Mouse (Mus musculus) stomach, embryonic 15.5 days (tissue): Measurements from ENCODE around the gene Lancl1. TPM values are rescaled to one million over a fixed set of nuclear protein-coding genes. Genes with fewer than 3 reads are reported as not detected.

Source experiments
- ATAC-seq: fragments of 200-750 bp; cut with Nextera tagmentation; 2 replicates; pipeline ENCODE4 v1.8.0; 2017; ENCODE audit warnings: low read depth, moderate number of reproducible peaks, moderate TSS enrichment; ENCODE audit not compliant: insufficient read depth, low FRiP score
- H3K27ac ChIP-seq: fragments of 300-500 bp; sonication (generic); 2 replicates; pipeline ENCODE4 v1.5.1; 2015; ENCODE audit warnings: mild to moderate bottlenecking, inconsistent platforms
- H3K27me3 ChIP-seq: fragments of 300-500 bp; sonication (generic); replicated peaks from 2 replicates; pipeline ENCODE4 v1.6.1; 2015; ENCODE audit warnings: inconsistent platforms
- H3K36me3 ChIP-seq: fragments of 300-500 bp; sonication (generic); 2 replicates; pipeline ENCODE4 v1.6.1; 2015; ENCODE audit warnings: inconsistent platforms
- H3K4me1 ChIP-seq: fragments of 300-500 bp; sonication (generic); 2 replicates; pipeline ENCODE4 v1.6.1; 2015; ENCODE audit warnings: inconsistent platforms
- H3K4me2 ChIP-seq: fragments of 300-500 bp; sonication (generic); 2 replicates; pipeline ENCODE4 v1.6.1; 2015; ENCODE audit warnings: mild to moderate bottlenecking, inconsistent platforms
- H3K4me3 ChIP-seq: fragments of 300-500 bp; sonication (generic); replicated peaks from 2 replicates; pipeline ENCODE4 v1.5.1; 2015; ENCODE audit warnings: inconsistent platforms
- H3K9ac ChIP-seq: fragments of 300-500 bp; sonication (generic); 2 replicates; pipeline ENCODE4 v1.6.1; 2015; ENCODE audit warnings: inconsistent platforms
- H3K9me3 ChIP-seq: fragments of 300-500 bp; sonication (generic); 2 replicates; pipeline ENCODE4 v1.6.1; 2016; ENCODE audit warnings: inconsistent platforms
- WGBS: fragments of 180-500 bp; shearing (Covaris S2); methylation state at CpG from one replicate; pipeline ENCODE4 v1.1.7; 2015; 5-methylcytosine and 5-hydroxymethylcytosine counted together
- polyA plus RNA-seq: library from polyadenylated mRNA; unstranded; fragments of >200 nt; fragmentation: Nextera tagmentation; extraction: Ambion mirVana; gene quantifications from 2 replicates; pipeline ENCODE4 v1.2.1, GENCODE M21; 2015

Lancl1 gene
- polyA plus RNA-seq, 1 experiment from 2014 or later, result 88.5 TPM

DNA sequence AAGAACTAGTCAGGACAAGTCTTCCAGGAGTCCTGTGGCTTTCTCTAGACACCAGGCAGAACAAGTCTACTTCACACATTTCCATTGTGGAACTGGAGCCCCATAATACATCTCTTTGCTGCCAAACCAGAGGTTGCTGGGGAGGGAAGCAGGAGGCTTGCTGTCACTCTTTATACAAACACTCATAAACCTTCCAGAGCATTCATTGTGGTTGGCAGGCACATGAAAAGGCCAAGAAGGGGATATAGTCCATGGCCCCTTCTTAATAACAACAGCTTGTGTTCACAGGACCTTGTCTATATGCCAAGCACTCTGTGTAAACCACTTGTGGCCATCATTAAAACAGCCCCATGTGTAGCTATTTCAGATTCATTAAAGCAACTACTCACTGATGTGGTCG, 6.4 kb upstream of the Lancl1 start:
- Histone ChIP-seq H3K36me3 (no peaks in the 10 kb centered on the region), H3K9ac (no peak overlapping the region), H3K27ac (peak overlapping the region; percentile 35; the same call in 1 of the 2 replicates), H3K4me1 (no peaks in the 10 kb centered on the region), H3K27me3 (no peaks in the 10 kb centered on the region), H3K9me3 (no peaks in the 10 kb centered on the region), H3K4me3 (no peak overlapping the region), H3K4me2 (no peak overlapping the region)
- WGBS, result 37% methylated on average over 1 of the region's 1 CpGs
- ATAC-seq, result no peak

- Histone ChIP-seq H3K4me1 (peaks cover 6% of the 10 kb centered on the region), H3K27me3 (no peaks in the 10 kb centered on the region), H3K4me3 (no peak overlapping the region), H3K36me3 (no peaks in the 10 kb centered on the region), H3K4me2 (no peak overlapping the region), H3K9me3 (no peaks in the 10 kb centered on the region), H3K27ac (no peak overlapping the region), H3K9ac (no peak overlapping the region)
- 46% methylated on average over 7 of the region's 7 CpGs for WGBS
- no peak for ATAC-seq
Observed at GRCm38 (mm10) chr1:67042583-67042982, 3.9 kb upstream of the Lancl1 start.

GRCm38 (mm10) chr1:67039083-67039482, 411 bp upstream of the Lancl1 start:
- H3K27ac ChIP-seq, result no peak overlapping the region
- H3K4me2 ChIP-seq, result peak overlapping the region; percentile 55
- H3K4me1 ChIP-seq, result peaks cover 6% of the 10 kb centered on the region
- no peaks in the 10 kb centered on the region for H3K9me3 ChIP-seq
- H3K9ac ChIP-seq, result peak overlapping the region; percentile 51; the same call in 1 of the 2 replicates
- no peak for ATAC-seq
- 4% methylated on average over 5 of the region's 5 CpGs for WGBS
- H3K36me3 ChIP-seq, result no peaks in the 10 kb centered on the region
- H3K4me3 ChIP-seq, result peak overlapping the region; percentile 88
- H3K27me3 ChIP-seq, result no peaks in the 10 kb centered on the region

DNA sequence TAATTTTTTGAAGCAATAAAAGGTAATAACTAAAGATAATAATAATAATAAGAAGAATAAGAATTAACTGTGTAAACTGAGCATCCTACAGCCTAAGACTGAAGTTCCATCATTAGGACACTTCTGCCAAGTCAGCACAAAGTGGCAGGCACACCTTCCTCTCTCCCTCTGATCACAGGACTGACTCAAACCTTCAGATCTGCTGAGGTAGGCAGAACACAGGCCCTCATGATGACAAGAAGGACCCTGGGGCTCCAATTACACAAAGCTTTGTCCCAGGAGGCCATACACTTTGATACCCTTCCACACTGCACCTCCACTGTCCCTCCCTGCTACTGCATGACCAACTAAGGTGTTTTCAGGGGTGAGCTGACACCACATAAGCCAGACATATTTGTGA, 1.5 kb downstream of the Lancl1 start:
- Histone ChIP-seq H3K36me3 (peaks cover 8% of the 10 kb centered on the region; the same call in 1 of the 2 replicates), H3K9me3 (no peaks in the 10 kb centered on the region), H3K9ac (no peak overlapping the region), H3K4me3 (no peak overlapping the region), H3K4me2 (no peak overlapping the region), H3K4me1 (peaks cover 6% of the 10 kb centered on the region), H3K27me3 (no peaks in the 10 kb centered on the region), H3K27ac (no peak overlapping the region)
- ATAC-seq, result no peak

DNA sequence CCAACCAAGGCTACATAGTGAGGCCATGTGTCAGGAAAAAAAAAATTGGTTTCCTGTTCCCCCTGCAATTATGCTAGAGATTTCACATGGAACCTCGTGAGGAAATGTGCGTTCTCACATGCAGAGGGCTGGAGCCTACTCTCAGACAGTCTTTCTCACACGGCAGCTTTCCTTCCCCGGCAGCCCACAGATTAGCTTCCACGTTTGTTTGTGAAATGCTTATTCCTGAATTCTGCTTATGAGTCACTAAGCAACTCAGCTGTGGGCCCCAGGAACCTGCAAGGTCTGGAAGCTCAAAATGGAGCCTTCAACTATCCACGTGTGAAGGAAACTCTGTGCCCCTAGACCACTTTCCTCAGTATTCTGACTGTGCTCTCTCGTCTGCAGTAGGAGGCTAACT, 5.4 kb downstream of the Lancl1 start:
- WGBS, result 78% methylated on average over 7 of the region's 7 CpGs

GRCm38 (mm10) chr1:67026927-67027511, 11.7 kb downstream of the Lancl1 start:
- Histone ChIP-seq H3K4me2 (no peak overlapping the region), H3K27me3 (no peaks in the 10 kb centered on the region), H3K9ac (no peak overlapping the region), H3K9me3 (no peaks in the 10 kb centered on the region), H3K27ac (no peak overlapping the region), H3K4me1 (no peaks in the 10 kb centered on the region), H3K4me3 (no peak overlapping the region), H3K36me3 (peaks cover 11% of the 10 kb centered on the region)
- WGBS, result 70% methylated on average over 6 of the region's 6 CpGs
- no peak for ATAC-seq

More for the DNA sequence above, 5.4 kb downstream of the Lancl1 start:
- H3K27me3 ChIP-seq, result no peaks in the 10 kb centered on the region
- peaks cover 19% of the 10 kb centered on the region for H3K36me3 ChIP-seq
- H3K4me3 ChIP-seq, result no peak overlapping the region
- ATAC-seq, result no peak
- H3K4me2 ChIP-seq, result no peak overlapping the region
- no peak overlapping the region for H3K9ac ChIP-seq
- H3K9me3 ChIP-seq, result no peaks in the 10 kb centered on the region
- no peak overlapping the region for H3K27ac ChIP-seq
- peaks cover 6% of the 10 kb centered on the region for H3K4me1 ChIP-seq

DNA sequence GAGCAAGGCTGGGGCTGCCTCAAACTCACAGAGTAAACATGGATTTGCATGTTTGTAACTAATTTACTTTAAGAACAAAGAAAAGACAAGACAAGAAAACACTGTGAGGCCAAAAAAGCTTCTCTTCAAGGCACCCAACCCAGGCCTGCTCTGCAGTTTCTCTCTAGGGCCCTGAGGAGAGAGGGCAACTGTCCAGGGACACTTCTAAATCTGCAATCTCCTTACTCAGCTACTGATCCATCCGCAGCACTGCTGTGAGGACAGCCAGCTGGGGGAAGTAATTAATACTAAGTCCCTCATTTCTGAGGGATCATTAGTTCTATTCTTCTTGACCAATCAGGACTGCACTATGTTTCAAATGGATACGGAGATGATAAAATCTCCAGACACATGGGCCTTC, 12.5 kb downstream of the Lancl1 start:
- H3K9ac ChIP-seq, result no peak overlapping the region
- H3K4me3 ChIP-seq, result no peak overlapping the region
- no peaks in the 10 kb centered on the region for H3K9me3 ChIP-seq
- ATAC-seq, result no peak
- WGBS, result 64% methylated on average over 2 of the region's 2 CpGs
- H3K4me1 ChIP-seq, result no peaks in the 10 kb centered on the region
- H3K27me3 ChIP-seq, result no peaks in the 10 kb centered on the region
- no peak overlapping the region for H3K4me2 ChIP-seq
- H3K36me3 ChIP-seq, result peaks cover 12% of the 10 kb centered on the region
- H3K27ac ChIP-seq, result no peak overlapping the region

DNA sequence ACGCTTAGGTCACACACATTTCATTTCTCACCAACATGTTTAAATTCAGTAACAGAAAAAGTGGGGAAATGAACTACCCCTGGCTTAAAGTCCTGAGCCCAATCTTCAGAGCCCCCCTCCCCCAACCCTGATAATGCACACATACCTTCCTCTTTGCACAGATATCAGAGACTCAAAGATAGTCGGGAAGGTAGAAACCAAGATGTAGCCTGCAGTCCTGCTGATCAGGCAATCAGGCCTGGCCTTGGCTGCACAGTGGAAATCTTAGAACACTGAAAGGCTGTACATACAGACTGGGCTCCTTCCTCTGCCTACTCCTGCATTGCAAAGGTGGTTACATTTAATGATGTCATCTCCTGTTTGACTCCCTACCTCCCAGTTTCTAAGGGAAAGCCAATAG, 15.9 kb downstream of the Lancl1 start:
- Histone ChIP-seq H3K27me3 (no peaks in the 10 kb centered on the region), H3K4me2 (no peak overlapping the region), H3K36me3 (peaks cover 4% of the 10 kb centered on the region; the same call in 1 of the 2 replicates), H3K4me1 (no peaks in the 10 kb centered on the region), H3K9me3 (no peaks in the 10 kb centered on the region), H3K9ac (no peak overlapping the region), H3K27ac (no peak overlapping the region), H3K4me3 (no peak overlapping the region)
- ATAC-seq, result no peak
- WGBS, result 80% methylated on average over 2 of the region's 2 CpGs

- ATAC-seq, result no peak
- H3K36me3 ChIP-seq, result peaks cover 4% of the 10 kb centered on the region; the same call in 1 of the 2 replicates
- no peaks in the 10 kb centered on the region for H3K27me3 ChIP-seq
- no peak overlapping the region for H3K4me3 ChIP-seq
- H3K27ac ChIP-seq, result no peak overlapping the region
- no peaks in the 10 kb centered on the region for H3K4me1 ChIP-seq
- no peaks in the 10 kb centered on the region for H3K9me3 ChIP-seq
- H3K9ac ChIP-seq, result no peak overlapping the region
- 84% methylated on average over 10 of the region's 10 CpGs for WGBS
- no peak overlapping the region for H3K4me2 ChIP-seq
Observed at GRCm38 (mm10) chr1:67022051-67022450, 16.6 kb downstream of the Lancl1 start.

- 80% methylated on average over 13 of the region's 13 CpGs for WGBS
Observed at GRCm38 (mm10) chr1:67020637-67021161, 18.0 kb downstream of the Lancl1 start.

DNA sequence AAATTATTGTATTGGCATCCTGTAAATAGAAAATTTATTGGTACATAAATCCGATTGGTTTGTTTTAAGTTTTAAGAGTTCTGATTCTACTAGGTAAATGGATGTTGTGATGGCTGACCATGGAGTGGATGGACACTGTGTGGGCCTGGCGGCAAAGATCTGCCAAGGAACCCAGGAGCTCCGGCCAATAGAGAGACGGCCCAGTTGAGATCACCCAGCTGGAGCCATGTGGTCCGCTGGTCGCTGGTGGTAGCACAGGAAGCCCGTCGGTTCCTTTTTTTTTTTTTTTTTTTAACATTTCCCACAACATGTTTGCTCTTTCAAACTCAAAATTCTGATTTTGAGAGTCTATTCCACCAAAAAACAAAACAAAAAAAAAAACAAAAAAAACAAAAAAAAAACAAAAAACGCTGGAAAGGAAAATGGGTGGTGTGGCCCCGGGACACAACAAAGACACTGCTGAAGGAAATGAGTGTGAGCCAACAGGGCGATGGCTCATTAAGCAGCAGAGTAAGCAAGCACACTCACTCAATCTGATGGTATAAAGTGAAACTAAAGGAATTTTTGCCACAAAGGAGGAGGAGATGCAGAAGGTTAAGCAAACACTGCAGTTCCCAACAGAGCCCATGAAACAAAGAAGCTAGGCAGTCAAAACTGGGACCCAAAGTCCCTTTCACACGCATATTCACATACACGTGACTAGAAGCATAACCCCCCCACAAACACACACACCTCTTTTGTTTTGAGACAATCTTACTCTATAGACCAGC, 21.4 kb downstream of the Lancl1 start:
- no peaks in the 10 kb centered on the region for H3K27me3 ChIP-seq
- H3K4me2 ChIP-seq, result no peak overlapping the region
- H3K4me3 ChIP-seq, result no peak overlapping the region
- 77% methylated on average over 13 of the region's 13 CpGs for WGBS
- H3K27ac ChIP-seq, result no peak overlapping the region
- ATAC-seq, result no peak
- H3K4me1 ChIP-seq, result no peaks in the 10 kb centered on the region
- no peak overlapping the region for H3K9ac ChIP-seq
- no peaks in the 10 kb centered on the region for H3K9me3 ChIP-seq
- H3K36me3 ChIP-seq, result peaks cover 4% of the 10 kb centered on the region; the same call in 1 of the 2 replicates

More at GRCm38 (mm10) chr1:67020637-67021161, 18.0 kb downstream of the Lancl1 start:
- no peak overlapping the region for H3K4me2 ChIP-seq
- no peaks in the 10 kb centered on the region for H3K9me3 ChIP-seq
- no peak overlapping the region for H3K27ac ChIP-seq
- H3K9ac ChIP-seq, result no peak overlapping the region
- no peaks in the 10 kb centered on the region for H3K4me1 ChIP-seq
- no peak for ATAC-seq
- no peak overlapping the region for H3K4me3 ChIP-seq
- no peaks in the 10 kb centered on the region for H3K27me3 ChIP-seq
- peaks cover 4% of the 10 kb centered on the region; the same call in 1 of the 2 replicates for H3K36me3 ChIP-seq

GRCm38 (mm10) chr1:67014205-67014604, 24.5 kb downstream of the Lancl1 start:
- Histone ChIP-seq H3K27me3 (no peaks in the 10 kb centered on the region), H3K9me3 (no peaks in the 10 kb centered on the region), H3K36me3 (no peaks in the 10 kb centered on the region), H3K4me1 (no peaks in the 10 kb centered on the region), H3K9ac (no peak overlapping the region), H3K27ac (no peak overlapping the region), H3K4me3 (no peak overlapping the region), H3K4me2 (no peak overlapping the region)
- WGBS, result 41% methylated on average over 2 of the region's 2 CpGs
- ATAC-seq, result no peak
